Mouse (Mus musculus) lung, adult 18-20 months (tissue): ENCODE measurements around the gene Mrpl43.
A peak's percentile ranks its signal among the peaks of the same experiment; 100 is the strongest.
"Not testable (repeated sequence)": the region's sequence is repeated elsewhere in the genome, so short reads cannot be mapped to it uniquely, and the experiment has no call there.

ENCODE experiments used
- DNase-seq, 2 experiments: peaks; one replicate each; pipeline ENCODE4 v3.0.0; 2022; ENCODE audit warnings: mixed read lengths in 2 of 2

The Mrpl43 gene

GRCm38 (mm10) chr19:45005957-45006712 lies at the start of gene Mrpl43:
Gene Mrpl43 (minus strand): TSS chr19:45006442.
- peak; percentile 97 to 98 for DNase-seq

GRCm38 (mm10) chr19:45054892-45055690 lies 48.8 kb upstream of the Mrpl43 start:
- DNase-seq, result no peak

GRCm38 (mm10) chr19:45053451-45053850 lies 47.2 kb upstream of the Mrpl43 start:
- DNase-seq, result no peak

GRCm38 (mm10) chr19:45049523-45049922 lies 43.3 kb upstream of the Mrpl43 start:
- DNase-seq, result no peak

- no peak for DNase-seq
Measured at GRCm38 (mm10) chr19:45048644-45049365, 42.6 kb upstream of the Mrpl43 start.

GRCm38 (mm10) chr19:45047935-45048643 lies 41.8 kb upstream of the Mrpl43 start:
- DNase-seq, result peak; percentile 87 to 91

GRCm38 (mm10) chr19:45047417-45047934 lies 41.2 kb upstream of the Mrpl43 start, which contains the start of gene Sfxn3:
Gene Sfxn3 (plus strand): TSS chr19:45047503.
- peak; percentile 95 to 97 for DNase-seq

- DNase-seq, result peak; percentile 95 to 96
Measured at GRCm38 (mm10) chr19:45046523-45047321, 40.5 kb upstream of the Mrpl43 start.

- DNase-seq, result no peak
Measured at GRCm38 (mm10) chr19:45045651-45046050, 39.4 kb upstream of the Mrpl43 start, which contains the start of gene Pdzd7. Gene Pdzd7 (minus strand): TSS chr19:45045717.

- no peak for DNase-seq
Measured at GRCm38 (mm10) chr19:45045236-45045635, 39.0 kb upstream of the Mrpl43 start.

GRCm38 (mm10) chr19:45044389-45044927 lies 38.2 kb upstream of the Mrpl43 start:
- no peak for DNase-seq

- no peak for DNase-seq
Measured at GRCm38 (mm10) chr19:45040214-45040613, 34.0 kb upstream of the Mrpl43 start.

- not testable (repeated sequence) for DNase-seq
Measured at GRCm38 (mm10) chr19:45038198-45038597, 32.0 kb upstream of the Mrpl43 start.

- peak; percentile 63 to 70 for DNase-seq
Measured at GRCm38 (mm10) chr19:45036867-45037266, 30.6 kb upstream of the Mrpl43 start.

GRCm38 (mm10) chr19:45032570-45033332 lies 26.5 kb upstream of the Mrpl43 start:
- no peak for DNase-seq

- peak; percentile 79 to 81 for DNase-seq
Measured at GRCm38 (mm10) chr19:45031780-45032179, 25.5 kb upstream of the Mrpl43 start.

GRCm38 (mm10) chr19:45030746-45031693 lies 24.8 kb upstream of the Mrpl43 start:
- peak; percentile 77 to 86 for DNase-seq

- DNase-seq, result peak; percentile 59 to 68
Measured at GRCm38 (mm10) chr19:45030111-45030510, 23.9 kb upstream of the Mrpl43 start.

- DNase-seq, result no peak
Measured at GRCm38 (mm10) chr19:45029571-45029970, 23.3 kb upstream of the Mrpl43 start.
